Mouse (Mus musculus): ENCODE measurements at regions not wholly inside any gene's neighbourhood (a gene's known extent, or its start where the extent isn't known, plus 50 kb on each side); places are given as distances from the start of the nearest gene placed in this dataset.
A peak's percentile ranks its signal among the peaks of the same experiment; 100 is the strongest.

DNA sequence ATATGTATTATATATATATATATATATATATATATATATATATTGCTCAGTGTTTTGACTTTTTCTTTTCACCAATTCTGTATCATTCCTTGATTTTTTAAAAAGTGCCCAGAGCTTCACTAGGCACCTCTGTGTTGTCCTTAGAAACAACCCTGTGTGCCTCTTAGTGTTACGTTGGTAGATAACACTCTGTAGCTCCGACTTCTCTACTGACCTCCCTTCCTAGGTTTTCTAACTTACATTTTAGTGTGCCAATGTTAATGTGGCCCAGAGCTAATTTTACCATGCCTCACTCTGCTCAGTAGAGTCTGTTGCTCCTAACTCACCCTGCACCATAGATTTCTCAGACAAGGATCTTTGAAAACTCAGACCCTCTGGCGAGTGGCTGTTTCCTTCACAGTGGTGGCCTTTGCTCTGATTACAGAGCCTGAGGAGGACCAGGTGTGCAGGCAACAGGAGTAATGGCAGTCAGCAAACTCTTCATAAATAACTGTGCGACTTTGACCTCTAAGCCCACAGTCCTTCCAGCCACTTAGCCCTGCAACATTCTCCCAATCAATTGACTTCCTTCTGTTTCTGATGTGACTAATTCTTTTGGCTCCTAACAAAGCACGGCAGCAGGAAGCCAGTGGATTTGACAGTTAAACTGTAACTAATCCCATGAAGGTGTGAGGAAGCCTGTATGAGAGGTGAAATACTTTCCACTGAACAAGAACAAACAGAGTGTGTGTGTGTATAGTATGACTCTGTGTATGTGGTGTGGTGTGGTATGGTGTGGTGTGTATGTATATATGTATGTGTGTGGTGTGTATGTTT is 53.6 kb upstream of the Actr3 start:
- DNase-seq (ENCODE audit: low read depth): no peak

DNA sequence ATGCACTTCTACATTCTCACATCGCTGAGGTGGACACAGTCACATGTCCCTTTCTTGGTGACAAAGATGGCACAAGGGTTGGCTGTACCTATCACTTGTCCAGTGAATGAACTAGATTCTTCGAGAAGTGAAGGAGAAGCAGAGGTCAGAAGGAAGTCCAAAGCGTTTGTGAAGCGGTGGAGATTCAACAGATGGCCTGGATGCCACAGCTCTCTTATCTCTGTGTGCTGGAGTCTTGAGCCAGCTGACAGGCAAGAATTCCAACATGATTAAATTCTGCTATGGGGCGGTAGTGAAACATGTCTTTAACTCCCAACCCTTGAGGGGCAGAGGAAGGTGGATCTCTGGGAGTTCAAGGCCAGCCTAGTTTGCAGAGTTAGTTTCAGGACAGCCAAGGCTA is 55.5 kb upstream of the Actr3 start:
- DNase-seq (ENCODE audit: low read depth): no peak

DNA sequence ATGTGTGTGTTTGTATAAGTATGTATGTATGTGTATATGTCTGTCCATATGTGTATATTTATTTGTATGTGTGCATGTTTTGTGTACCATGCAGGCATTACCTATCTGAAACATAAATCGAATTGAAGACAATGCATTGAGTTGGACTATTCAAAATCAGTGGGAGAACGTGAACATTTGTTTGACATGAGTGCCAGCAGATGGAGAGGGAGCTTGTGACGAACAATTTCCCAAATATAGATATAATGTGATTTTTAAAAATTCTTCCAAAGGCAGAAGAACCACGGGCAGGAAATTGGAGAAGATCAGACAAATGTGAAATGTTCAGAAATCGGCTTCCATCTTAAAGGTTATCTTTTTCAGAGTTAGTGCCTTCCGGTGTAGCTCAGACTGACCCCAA is 59.1 kb upstream of the Actr3 start:
- DNase-seq (ENCODE audit: low read depth): no peak

DNA sequence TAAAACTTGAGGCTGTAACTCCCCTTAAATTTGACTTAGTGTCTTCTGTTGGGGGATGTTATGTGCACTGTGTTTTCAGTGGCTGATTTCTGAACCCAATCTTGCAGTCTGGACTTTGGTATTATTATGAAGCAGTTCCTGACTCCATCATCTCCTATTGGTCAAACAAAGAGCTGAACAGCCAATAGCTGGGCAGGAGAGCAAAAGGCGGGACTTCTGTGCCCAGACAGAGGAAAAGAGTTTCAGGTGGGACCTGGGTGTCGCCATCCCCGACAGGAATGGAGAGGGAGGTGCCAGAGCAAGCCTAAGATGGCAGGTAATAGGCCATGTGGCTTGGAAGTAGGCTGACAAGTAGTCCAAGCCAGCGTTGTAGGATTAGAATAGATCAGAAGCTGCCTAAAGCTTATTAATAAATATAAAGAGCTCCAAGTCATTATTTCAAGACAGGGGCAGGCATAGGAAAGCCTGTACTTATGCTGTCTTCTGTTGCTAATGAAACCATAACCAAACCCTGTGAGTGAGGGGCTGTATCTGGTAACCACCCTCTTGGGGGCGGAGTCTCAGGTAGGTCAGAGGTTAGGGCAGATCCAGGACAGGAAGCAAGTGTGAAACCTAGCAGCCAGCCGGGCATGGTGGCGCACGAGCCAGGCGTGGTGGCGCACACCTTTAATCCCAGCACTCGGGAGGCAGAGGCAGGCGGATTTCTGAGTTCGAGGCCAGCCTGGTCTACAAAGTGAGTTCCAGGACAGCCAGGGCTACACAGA is 60.0 kb upstream of the Actr3 start:
- DNase-seq (ENCODE audit: low read depth): no peak

DNA sequence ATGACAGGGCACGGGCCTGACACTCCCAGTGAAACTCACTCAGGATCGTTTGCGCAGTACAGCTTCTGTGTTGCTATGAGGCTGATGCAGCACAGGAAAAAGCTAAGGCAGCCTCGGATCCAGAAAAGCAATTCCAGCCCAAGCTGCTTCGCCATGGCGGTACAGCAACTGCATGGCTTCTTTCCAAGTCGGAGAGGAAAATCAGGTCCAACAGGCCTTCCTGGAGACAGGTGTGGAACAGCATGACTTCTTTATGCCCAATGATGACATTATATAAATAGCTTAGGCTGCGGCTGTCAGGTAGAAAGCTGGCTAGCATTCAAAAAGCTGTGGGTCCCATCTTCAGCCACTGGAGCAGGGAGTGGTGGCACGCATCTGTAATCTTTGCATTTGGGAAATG is 61.5 kb upstream of the Actr3 start:
- no peak for DNase-seq (ENCODE audit: low read depth)

DNA sequence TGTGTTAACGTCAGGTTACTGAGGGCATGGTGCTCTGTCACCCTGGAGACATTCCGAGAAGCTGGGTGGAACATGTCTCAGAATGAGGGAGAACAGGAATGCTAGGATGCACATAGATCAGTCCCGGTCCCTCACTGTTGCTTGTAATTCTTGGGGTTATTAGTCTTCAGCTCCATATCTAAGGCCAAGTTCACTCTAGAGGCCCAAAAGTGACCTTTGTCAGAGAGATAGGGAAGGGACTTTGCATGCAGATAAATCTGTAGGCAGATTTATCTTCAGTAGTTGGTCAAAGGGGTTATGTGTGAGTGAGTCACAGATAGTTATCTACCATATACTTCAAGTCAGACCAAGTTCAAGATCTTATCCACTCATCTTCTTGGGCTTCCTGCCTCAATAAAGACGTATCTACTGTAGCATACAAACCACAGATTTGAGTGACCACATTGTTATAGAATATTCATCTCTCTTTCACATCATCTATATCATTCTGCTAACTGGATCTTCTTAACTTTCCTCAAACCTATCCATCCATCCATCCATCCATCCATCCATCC is 58.4 kb upstream of the Slc35f5 start:
- peak; percentile 26 for DNase-seq (ENCODE audit: low read depth)

DNA sequence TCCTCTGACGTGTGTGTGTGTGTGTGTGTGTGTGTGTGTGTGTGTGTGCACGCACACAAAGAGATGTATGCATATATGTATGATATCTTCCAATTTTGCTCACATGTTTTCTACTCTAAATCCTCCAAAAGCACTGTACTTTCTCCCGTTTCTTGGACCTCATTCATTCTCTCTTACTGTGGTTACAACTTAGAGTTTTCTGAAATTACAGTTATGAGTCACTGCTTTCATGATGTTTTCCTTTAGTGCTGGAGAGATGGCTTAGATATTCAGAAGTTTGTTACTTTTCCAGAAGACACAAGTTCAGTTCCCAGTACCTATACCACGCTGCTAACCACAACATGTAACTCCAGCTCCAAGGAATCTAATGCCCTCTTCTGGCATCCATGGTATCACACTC is 56.5 kb upstream of the Slc35f5 start:
- peak; percentile 23 for DNase-seq (ENCODE audit: low read depth)

DNA sequence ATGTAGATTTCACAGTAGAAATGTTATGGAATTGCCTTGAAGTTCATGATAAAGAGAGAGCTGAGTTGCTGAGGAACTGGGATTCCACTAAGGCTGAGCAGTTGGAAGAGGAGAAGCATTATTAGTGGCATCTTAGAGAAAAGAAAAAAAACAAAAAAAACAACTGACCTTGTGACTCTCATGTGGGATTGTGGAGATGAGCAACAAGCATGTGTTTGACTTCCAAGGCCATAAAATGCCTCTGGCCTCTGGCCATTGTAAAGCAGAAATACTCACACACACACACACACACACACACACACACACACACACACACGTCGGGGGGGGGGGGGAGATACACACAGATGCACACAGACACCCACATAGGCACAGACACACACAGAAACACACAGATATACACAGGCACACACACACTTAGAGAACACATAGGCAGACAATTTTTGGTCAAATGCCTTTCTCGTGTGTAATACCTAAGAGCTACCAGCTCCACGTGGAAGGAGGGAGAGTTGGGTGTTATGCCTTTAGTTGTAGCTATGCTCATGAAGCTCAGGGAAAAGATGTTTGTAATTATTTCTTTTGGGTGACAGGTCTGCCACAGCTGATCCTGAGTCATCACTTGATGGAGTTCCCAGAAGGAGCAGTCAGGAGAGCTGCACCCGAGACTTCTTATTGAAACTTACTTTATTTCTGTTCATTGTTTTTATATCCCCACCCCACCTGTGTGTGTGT is 52.4 kb upstream of the Slc35f5 start:
- DNase-seq (ENCODE audit: low read depth): no peak

DNA sequence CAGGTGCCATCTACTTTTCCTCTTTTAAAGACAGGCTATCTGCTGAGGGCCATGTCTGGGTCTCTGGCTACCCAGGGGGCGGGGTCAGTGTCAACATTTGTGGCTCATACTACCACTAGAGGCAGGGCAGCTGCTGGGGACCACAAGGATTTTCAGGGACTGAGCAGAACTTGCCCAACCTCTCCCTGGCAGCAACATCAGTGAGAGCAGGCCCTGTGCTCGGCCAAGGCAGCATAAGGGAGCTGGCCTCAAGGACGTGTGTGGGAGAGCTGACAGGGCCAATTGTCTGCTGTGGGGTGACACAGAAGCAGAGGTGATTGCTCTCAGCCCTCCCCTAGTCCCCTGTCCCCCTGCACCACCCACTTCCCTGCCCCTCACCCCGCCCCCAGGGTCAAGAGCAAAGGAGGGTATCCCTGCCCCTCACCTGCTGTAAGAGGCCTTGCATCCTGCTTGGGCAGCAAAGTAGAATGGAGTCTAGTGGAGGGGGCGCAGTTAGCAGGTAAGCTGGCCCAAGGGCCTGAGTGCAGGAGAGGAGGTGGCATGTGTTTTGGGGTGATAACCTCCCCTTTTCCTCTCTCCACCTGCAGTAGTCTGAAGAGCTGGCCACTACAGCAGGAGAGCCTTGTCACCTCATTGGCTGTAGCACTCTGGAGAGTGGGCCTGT is 51.7 kb upstream of the Slc35f5 start:
- DNase-seq (ENCODE audit: low read depth): no peak

All from induced T-regulatory cell, adult 2 months (primary cell).